Mouse (Mus musculus) olfactory bulb, adult 2 months (tissue): Measurements from ENCODE around the gene B4galt3.
"Not testable (repeated sequence)": the region's sequence is repeated elsewhere in the genome, so short reads cannot be mapped to it uniquely, and the experiment has no call there.

Source experiments
- CTCF ChIP-seq: fragments of 200-500 bp; IDR thresholded peaks from 2 replicates; pipeline ENCODE4 v1.5.1; 2012; ENCODE audit warnings: low read depth, mild to moderate bottlenecking, low read length, moderate library complexity; ENCODE audit not compliant: insufficient read depth
- POLR2A ChIP-seq: fragments of 200-500 bp; IDR thresholded peaks from 2 replicates; pipeline ENCODE4 v1.6.1; 2012; ENCODE audit warnings: mild to moderate bottlenecking, low read depth, low read length, moderate library complexity; ENCODE audit not compliant: insufficient read depth

DNA sequence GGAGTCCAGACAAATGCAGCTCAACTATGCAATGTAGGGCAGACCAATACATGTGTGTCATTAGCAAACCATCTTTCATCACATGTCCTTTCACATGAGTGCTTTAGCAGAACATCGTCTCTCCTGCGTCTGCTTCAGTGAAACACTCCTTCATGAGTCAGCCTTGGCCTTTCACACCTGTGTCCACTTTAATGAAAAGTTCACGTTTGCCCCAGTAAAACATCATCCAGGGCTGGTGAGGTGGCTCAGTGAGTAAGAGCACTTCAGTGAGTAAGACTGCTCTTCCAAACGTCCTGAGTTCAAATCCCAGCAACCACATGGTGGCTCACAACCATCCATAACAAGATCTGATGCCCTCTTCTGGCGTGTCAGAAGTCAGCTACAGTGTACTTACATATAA is 36.0 kb downstream of the B4galt3 start:
- TF ChIP-seq CTCF, POLR2A: not testable (repeated sequence)
